Mouse (Mus musculus) liver, postnatal 0 days (tissue): ENCODE results near the gene Vps13c.

Experiments used
- CTCF ChIP-seq: sonication (generic); IDR thresholded peaks from 2 replicates; pipeline ENCODE4 v1.5.1; 2016; ENCODE audit warnings: antibody characterized with exemption, low read depth
- EP300 ChIP-seq: IDR thresholded peaks from 2 replicates; pipeline ENCODE4 v1.6.1; 2016; ENCODE audit warnings: antibody characterized with exemption, low read depth, mild to moderate bottlenecking

DNA sequence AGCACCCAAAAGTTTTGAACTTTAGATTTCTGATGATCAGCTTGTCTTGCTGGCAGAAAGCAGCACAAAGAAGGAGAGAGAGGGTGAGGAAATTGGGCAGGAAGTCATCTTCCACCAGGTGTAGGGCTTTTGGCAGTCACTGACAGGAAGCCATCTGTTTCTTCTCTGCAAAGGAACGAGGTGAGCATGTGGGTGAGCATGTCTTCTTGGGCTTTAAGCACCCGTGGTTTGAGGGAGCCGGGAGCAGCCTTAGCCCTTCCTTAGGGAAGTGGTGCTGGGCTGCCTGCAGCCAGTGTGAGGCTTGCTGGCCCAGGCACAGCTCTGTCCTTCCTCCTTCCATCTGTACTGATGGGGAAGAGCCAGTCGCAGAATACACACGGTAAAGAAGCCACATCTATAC lies 5.5 kb downstream of the Vps13c start:
- no peak for TF ChIP-seq EP300
- no peak for TF ChIP-seq CTCF
